Mouse (Mus musculus) heart, postnatal 25 days (tissue): ENCODE results near the gene Plch2. TPM values are rescaled to one million over a fixed set of nuclear protein-coding genes. Genes with fewer than 3 reads are reported as not detected.
"Not testable (repeated sequence)": the region's sequence is repeated elsewhere in the genome, so short reads cannot be mapped to it uniquely, and the experiment has no call there.

ENCODE experiments used
- DNase-seq: peaks from one replicate; pipeline ENCODE4 v3.0.0; 2022; ENCODE audit warnings: low spot score
- intact Hi-C: fragments of 180-260 bp; cut with DNase I; formaldehyde crosslinking; loops from one replicate; pipeline ENCODE4 v1.15.1; 2025
- total RNA-seq, 2 experiments: library from RNA; stranded (reverse); gene quantifications; 2 replicates each; pipeline ENCODE4 v1.2.3; 2021

Gene Plch2
- total RNA-seq, result under 1 TPM in 1 of 2 experiments, not detected in 1; 0.08 TPM

DNA sequence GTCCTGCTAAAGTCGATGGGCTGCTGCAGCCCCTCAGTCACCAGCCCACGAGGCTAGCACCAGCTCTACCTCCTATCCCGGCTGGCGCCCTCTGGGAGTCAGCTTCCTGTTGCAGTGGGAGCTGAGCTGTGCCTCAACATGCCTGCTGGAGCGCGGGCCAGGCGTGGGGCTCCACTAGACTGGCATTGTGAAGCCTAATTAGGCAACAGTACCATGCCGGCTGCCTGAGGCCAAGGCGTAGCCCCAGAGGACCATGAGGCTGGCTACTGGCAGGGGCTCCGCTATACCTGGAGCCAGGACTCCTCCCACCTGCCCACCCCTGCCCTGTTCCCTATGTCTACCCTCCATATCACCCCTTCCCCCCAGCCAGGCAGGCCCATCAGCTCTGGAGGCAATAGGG lies at the start of gene Plch2:
TSS of gene Plch2 (minus strand) at position 61 of the 400 bp plus-strand sequence.
- intact Hi-C loops, result no loop called here
- no peak for DNase-seq

DNA sequence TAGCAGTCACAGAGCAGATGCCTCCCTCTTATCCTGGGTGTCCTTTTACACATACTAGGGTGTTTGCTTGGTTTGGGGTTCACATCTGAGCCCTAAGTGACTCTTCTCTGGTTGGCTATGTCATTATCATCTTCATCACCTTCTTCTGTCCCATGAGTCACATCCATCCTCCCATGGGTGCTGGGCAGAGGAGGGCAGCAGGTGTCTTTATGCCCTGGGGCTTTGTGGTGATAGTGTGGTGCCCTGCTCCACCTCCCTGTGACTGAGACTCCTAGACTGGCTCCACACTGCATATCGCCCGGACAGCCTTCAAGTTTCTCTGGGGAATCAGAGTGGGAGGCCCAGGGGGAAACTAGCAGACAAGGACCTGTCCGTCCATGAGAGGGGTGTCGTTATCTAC lies 42.0 kb upstream of the Plch2 start:
- no peak for DNase-seq
- intact Hi-C loops, result no loop called here

DNA sequence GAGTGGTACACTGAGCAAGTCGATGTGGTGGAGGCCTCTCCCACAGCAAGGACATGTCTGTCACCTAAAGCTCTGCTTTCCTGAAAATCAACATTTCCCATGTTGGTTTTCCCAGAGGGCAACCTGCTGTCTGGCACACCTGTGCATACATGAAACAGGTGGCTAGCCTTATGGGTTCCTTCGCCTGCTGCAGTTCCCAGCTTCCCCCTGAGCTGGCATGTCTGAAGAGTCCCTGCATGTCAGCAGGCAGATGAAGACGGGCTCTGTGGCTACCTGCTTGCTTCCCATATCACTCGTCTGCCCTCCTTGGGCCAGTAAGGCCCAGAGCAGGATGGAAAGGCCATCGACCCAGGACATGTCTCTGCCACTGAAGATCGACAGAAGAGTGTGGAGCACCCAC lies 40.9 kb upstream of the Plch2 start:
- no peak for DNase-seq
- intact Hi-C loops, result no loop called here

DNA sequence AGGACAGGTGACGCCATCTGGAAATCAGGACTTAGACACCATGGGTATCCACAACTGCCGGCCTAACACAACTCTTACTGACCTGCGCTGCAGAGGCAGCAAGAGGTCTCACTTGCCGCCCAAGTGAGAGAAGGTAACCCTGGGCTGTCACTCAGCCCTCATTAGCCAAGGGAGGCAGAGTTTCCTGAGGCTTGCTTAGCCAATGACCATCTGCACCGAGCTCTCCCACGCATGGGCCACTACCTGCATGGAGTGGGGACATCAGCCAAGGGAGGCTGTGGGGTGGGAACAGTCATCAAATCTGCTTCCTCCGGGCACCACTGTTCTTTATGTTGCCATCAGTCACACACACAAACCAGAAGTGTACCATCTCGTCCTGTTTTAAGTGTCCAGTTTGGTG lies 39.4 kb upstream of the Plch2 start:
- intact Hi-C loops, result loop anchor here (1.0 to 2.0 kb wide), 2 partner anchors 153 to 213 kb away; partner anchors contain the start of gene Faap20
- no peak for DNase-seq

DNA sequence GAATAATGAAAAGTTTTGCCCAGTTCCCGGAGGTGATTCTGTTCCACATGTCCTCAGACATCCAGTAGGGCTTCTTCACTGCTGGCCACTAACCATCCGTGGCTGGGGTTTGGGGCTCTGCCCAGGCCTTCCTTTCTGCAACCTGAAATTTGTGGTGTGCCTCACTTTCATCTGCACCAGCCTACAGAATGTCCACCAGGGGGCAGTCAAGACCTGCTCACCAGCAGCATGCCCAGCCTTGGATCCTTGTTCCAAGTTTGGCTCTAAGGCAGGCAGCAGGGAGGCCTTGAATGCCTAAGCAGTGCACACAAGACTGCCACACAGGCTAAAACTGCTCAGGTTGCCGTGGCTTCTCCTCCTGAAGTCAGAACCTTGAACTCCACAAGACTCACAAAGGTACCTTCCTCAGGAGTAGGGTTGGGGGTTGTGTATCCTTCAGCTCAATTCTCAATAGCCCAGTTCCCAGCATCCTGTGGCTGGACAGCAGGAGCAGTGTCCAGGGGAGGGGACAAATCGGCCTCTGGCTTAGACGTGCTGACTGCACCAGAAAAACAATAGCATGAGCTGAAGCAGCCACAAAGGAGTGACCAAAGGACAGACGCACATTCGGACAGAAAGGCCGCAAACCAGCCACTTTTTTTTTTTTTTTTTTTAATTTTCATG lies 38.8 kb upstream of the Plch2 start:
- intact Hi-C loops, result loop anchor here (1.0 to 2.0 kb wide), 2 partner anchors 154 to 213 kb away; partner anchors contain the start of gene Faap20
- DNase-seq, result peak; percentile 70

- intact Hi-C loops, result loop anchor here (2.0 kb wide), 1 partner anchor 214 kb away; no protein-coding TSS in a partner anchor
- no peak for DNase-seq
These were observed 38.0 kb upstream of the Plch2 start for GRCm38 (mm10) chr4:155094565-155094964.

DNA sequence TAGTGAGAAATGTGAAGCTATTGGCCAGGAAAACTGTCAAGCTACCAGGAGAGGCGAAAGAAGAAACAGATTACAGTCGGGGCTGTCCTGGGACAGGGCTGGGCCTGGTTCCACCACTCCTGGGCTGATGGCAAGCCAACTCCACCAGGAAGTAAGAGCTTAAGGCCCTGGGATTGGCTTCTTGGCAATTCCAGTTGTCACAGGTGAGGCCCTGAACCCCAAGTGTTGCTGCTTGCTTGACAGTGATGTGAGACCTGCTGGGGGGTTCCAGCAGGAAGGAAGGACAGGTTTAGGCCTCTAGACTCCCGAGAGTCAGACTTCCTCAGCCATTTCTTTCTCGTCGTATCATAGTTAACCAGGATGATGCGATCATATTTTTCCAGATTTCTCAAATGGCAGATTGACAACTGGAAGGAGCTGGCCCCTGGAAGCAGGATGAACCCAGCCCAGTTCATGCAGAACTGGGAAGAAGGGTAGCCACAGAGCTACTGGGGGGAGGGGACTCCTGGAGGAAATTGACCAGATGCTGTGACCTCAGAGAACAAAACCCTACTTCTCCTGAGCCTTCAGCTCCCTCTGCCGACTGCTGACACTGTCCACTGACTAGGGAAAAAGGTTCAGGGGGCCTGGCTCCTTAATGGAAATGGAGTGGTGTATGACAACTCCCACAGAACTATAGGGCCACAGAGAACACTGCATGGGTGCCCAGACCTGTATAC lies 37.0 kb upstream of the Plch2 start:
- DNase-seq, result no peak
- intact Hi-C loops, result loop anchor here (2.0 kb wide), 1 partner anchor 215 kb away; no protein-coding TSS in a partner anchor

DNA sequence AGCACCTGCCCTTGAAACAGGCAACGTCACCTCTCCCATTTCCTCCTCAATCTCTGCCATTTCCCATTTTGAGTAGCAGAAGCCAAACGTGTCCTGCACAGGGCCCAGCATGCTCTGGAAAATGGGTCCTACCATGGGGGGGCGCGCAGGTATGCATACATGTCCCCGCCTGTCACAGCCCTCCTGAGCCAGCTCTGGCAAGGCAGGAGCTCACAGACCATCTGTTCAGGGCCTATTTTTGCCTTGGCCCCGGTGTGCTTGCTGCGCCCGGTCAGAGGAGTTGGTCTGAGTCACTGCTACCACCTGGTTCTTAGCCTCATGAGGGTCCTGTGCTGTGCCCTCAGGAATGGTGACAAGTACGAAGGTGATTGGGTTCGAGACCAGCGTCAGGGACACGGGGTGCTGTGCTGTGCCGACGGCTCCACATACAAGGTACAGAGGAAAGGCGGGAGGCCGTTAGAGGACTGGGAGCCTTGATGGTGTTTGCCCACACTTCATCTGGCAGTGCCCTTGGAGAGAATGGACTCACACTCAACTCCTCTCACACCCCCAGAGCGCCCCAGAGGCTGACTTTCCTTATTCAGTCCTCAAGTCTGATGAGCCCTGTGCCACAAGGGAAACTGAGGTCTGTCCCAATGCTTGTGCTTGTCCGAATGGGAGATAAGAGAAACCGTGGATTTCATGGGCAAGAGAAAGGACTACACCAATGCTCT lies 36.3 kb upstream of the Plch2 start:
- no peak for DNase-seq
- intact Hi-C loops, result no loop called here

GRCm38 (mm10) chr4:155090688-155091449 lies 34.3 kb upstream of the Plch2 start:
- intact Hi-C loops, result no loop called here
- no peak for DNase-seq

- DNase-seq, result no peak
- intact Hi-C loops, result no loop called here
These were observed 33.6 kb upstream of the Plch2 start for GRCm38 (mm10) chr4:155090147-155090546.

DNA sequence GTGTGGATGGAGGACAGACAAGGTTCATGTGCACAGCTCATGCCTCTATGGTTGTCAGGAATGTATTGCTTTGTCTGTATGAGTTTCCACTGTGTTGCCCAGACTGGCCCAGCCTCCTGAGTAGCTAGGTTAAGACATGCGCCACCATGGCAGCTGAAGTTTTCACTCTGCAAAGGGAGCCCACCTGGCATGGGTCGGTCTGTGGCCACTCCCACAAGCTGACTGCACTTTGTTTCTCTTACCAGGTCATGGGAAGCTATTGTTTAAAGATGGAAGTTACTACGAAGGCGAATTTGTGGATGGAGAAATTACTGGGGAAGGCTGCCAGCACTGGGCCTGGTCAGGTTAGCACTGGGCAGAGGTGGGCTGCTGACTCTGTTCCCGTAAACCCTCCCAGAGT lies 32.7 kb upstream of the Plch2 start:
- DNase-seq, result no peak
- intact Hi-C loops, result loop anchor here (5.0 kb wide), 1 partner anchor 538 kb away; no protein-coding TSS in a partner anchor

DNA sequence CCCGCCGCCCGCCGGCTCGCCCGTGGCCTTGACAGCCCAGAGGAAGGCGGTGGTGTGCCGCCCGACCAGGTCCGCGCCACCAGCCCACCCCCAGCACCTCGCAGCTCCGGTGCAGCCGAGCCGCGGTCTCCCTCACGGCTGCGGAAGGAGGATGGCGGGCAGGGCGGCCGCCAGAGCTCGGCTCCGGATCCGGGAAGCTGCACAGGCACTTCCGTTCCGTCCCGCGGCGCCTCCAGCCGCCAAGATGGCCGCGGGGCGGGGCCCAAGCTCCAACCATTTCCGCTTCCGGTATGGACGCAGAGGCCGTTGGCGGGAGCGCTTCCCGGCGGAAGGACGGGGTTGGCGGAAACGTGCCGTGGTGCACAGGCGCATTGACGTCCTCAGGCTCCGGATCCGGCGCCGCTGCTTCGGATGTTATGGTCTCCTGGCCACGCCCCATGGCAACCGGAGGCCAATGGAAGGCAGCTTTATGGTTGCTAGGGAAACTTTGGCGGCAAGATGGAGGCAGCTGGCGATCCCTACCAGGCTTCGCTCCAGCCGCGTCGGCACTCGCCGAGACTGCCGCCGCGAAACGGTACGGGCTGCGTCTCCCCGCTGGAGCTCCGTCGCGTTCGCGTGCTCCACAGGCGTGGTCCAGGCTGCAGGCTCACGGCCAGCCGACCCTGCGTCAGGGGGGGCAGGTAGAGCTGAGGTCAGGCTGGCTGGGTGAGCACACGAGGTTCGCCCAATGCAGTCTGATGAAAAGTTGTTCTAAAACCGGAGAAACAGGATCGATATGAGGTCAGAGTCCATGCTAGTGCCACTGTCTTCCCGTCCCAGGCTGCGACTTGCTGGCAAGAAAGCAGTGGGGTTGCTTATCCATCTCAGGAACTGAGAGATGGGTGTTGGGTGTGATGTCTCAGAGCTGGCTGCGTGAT lies 29.8 kb upstream of the Plch2 start, which contains the start of the genes Rer1 and Morn1:
TSS of gene Rer1 (minus strand) at position 275 of the 917 bp plus-strand sequence.
TSS of gene Morn1 (plus strand) at position 470 of the 917 bp plus-strand sequence.
- peak; percentile 99 for DNase-seq
- intact Hi-C loops, result loop anchor here (5.0 kb wide), 1 partner anchor 541 kb away; no protein-coding TSS in a partner anchor

- no peak for DNase-seq
- intact Hi-C loops, result loop anchor here (5.0 kb wide), 1 partner anchor 542 kb away; no protein-coding TSS in a partner anchor
These were observed 28.9 kb upstream of the Plch2 start for GRCm38 (mm10) chr4:155085206-155086107.

DNA sequence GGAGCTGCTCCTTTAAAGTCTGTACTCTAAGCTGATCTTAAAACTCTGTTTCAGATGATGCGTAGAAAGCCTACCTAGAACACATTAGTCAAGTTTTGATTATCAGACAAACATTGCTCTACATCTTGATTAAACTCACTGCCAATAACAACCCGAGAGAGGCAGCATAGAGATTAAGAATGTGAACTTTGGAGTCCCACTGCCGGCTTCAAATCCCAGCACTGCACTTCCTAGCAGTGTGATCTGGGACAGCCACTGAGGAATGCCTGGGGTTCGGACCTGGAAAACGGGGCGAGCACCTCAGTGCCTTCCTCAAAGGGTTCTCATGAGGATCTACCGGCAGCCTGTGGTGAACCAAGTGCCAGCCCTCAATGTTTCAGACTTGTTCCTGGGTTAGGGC lies 27.8 kb upstream of the Plch2 start:
- intact Hi-C loops, result no loop called here
- no peak for DNase-seq

DNA sequence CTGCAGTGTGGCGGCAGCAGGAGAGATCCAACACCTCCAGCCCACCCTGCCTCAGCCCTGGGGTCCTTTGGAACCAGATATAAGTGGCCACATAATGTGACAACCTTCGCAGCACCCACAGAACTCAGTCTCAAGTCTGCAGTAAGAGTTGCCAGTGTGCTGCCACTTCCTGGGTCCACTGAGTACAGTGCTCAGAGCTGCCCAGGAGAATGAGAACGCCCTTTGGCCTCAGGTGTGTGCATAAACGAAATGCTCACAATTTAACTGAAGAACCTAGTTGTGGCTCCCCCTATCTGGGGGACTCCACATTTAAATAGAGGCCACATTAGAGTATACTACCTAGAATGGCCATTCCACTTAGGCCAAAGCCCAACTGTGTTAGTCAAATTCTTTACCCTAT lies 27.0 kb upstream of the Plch2 start:
- DNase-seq, result no peak
- intact Hi-C loops, result no loop called here

GRCm38 (mm10) chr4:155079666-155080065 lies 23.1 kb upstream of the Plch2 start:
- DNase-seq, result no peak
- intact Hi-C loops, result no loop called here

- intact Hi-C loops, DNase-seq: not testable (repeated sequence)
These were observed 22.2 kb upstream of the Plch2 start for GRCm38 (mm10) chr4:155078808-155079207.

- no peak for DNase-seq
- intact Hi-C loops, result no loop called here
These were observed 20.1 kb upstream of the Plch2 start for GRCm38 (mm10) chr4:155076677-155077076.
